Mouse (Mus musculus): Measurements from ENCODE around the gene Zswim8. TPM values are rescaled to one million over a fixed set of nuclear protein-coding genes. Genes with fewer than 3 reads are reported as not detected.
A peak's percentile ranks its signal among the peaks of the same experiment; 100 is the strongest.

Zswim8 gene
- total RNA-seq, 4 experiments from 2014 or later = 38.7 to 47.0 (median 43.1) TPM

DNA sequence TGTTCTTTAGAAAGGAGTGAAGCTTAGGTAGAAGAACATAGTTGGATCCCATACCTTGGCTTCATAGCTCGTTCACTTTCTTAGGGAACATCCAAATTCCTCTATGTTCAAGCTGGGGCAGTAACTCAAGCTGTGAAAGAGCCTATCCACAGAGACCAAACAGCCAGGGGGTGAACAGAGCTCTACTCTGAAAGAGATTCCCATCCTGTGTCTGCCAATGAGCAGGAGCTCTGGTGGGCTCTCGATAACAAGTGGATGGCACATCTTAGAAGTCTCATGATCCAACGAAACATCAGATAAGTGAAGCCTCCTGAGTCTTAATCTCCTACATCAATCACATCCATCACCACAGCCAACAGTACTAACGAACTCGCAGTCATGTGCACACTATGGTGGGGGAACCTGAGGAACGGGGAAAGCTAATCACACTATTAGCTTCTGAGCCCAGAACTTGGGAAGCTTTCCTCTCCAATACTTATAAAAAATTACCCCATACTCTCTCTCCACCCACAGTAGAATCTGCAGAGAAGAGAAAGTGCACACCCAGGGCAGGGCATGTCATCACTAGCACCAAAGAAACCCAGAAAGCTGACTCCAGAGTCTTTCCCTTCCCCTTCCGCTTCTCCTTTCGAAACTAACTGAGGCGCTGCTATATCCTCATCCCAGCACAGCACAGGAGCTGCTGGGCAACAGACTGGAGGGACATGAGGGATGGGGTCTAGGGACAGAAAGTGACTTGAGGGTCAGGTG, 23.7 kb downstream of the Zswim8 start:
- DNase-seq (ENCODE audit: low spot score) = no peak

DNA sequence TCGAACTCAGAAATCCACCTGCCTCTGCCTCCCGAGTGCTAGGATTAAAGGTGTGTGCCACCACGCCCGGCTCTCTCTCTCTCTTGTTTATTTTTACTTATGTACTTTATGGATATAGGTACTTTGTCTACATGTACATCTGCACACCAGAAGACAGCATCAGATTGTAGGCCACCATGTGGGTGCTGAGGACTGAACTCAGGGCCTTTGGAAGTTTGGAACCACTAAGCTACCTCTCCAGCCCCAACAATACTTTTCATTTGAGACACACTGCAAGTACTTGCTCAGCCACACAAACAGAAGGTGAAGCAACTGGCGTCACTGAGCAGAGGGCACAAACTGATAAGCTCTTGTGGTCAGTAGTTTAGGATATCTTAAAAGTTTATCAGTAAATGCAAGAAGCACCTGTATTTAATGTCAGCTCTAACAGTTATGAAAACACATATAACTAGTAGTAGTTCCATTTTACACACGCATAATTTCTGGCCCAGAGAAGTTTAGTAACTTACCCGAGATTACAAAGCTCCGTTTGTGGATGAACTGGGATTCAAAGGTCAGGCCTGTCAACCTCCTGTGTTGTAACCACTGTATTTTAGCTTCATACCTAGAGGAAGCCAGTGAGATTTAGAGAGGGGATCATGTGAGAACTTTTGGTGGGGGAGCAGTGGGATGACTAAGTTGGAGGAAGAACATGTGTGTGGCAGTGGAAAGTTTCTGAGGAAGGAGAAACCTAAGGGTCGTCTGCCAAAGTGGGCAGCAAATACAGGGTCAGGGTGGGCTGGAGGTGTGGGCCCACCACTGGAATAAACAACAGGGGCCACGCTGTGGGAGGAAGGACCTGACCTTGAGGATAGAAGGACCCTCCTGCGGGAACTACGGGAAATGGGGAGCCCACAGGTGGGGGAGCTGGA, 25.9 kb downstream of the Zswim8 start:
- peak; percentile 22 for DNase-seq (ENCODE audit: low spot score)

DNA sequence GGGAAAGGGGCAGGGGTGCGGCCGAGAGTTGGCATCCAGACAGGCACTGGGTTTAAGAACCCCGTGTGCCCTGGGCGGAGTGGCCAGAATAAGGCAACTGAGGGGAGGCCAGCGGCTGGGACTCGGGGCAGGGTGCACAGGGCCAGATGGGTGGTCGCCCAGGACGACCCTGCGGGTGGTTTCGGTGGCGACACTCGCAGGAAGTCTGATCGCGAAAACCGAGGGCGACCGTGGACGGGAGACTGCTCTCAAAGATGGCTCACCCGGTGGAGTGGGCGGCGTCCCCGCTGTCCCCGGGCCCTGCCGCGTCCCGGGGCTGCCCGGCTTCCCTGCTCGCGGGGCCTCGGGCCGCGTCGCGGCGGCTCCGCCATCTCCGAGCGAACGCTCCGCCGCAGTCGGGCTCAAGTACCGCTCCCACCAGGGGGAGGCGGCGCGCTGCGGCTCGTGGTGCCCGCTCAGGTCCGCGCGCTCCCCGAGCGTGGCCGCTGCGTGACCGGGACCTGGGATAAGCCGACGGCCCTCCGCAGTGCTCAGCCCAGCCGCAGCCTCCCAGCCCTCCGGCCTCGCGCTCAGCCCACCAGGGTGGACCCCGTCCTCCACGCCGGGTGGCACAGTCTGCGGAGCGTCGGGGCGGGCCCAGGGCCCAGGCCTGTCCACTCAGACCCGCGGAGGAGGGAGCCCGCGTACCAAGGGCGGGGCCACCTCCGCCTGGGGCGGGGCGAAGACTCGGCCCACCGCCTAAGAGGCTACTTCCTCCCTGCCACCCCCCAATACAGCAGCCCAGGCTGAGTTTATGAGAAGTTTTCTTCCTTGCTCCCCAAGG, 26.8 kb downstream of the Zswim8 start, which contains the start of gene Ndst2:
TSS of gene Ndst2 (minus strand) at position 611 of the 823 bp plus-strand sequence.
- DNase-seq (ENCODE audit: low spot score) = peak; percentile 84

DNA sequence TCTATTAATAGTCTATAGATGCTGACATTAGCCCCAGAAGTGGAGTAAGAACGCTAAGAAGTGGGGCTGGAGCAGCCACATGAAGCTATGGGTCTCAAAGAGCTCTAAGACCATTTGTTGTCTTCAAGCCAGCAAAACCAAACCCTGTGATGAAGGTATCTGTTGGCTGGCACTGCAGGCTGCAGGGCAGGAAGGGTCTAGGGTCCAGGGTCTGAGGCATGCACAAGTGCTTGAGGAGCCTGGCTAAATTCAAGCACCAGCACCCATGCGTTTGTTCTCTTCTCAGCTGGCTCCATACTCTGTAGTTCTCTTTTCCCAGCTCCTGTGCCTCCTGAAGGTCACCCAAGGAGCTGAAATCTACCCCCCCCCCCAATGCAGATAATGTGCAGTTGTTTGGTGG, 27.7 kb downstream of the Zswim8 start:
- DNase-seq (ENCODE audit: low spot score) = no peak

DNA sequence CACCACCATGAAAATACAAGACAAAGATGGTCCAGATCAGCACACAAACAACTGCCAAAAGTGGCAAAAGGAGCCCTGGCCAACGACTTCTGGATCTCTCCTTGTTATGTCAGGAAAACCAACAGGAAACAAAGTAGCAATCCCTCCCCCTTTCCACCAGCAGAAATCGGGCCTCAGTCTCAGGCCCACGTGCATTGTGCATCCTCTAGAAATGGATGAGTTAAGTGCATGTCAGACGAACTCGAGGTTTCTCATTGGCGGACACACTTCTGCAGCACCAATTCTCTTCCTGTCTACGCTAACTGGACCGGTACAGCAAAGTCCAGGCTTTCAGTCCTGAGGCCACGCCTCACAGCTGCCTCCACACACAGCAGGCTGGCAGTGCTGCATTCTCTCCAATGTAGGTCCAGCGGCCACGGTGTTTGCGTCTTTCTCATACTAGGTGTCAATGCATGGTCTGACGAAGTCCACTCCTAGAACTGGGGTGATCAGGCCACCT, 28.6 kb downstream of the Zswim8 start:
- no peak for DNase-seq (ENCODE audit: low spot score)

DNA sequence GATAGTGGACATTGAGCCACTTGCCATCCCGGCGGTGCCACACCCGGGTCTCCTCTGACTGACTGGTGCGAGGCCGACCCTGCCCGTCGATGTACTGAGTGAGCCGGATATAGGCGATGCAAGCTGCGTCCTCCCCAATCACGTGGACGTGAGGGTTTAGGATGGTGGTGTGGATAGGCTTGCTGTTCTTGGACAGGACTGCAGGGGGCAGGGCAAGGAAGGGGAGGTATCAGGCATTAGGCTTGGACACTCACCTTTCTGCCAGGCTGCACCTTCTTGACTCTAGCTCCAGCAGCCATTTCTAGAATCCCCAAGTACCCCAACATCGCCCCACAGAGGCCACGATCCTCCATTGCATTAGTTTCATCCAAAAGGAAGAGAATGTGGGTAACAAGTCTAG, 30.0 kb downstream of the Zswim8 start:
- DNase-seq (ENCODE audit: low spot score) = peak; percentile 47

DNA sequence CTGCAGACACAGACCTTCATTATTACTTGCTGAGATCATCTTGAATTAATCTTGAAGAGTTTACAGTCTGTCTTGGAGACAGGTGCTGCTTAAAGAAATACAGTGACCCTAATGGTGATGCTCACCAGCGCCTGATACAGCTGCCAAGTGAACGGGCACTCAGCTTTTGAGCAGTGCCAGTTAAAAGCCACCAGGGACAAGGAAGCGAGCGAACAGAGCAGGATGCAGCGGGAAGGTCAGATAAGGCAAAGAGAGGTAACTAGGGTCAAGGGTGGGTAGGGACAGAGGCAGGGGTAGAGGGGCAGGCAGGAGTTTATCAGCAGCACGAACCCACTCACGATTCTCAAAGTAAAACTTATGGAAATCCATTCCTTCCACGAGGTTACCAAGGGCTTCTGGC, 31.2 kb downstream of the Zswim8 start:
- DNase-seq (ENCODE audit: low spot score) = no peak

DNA sequence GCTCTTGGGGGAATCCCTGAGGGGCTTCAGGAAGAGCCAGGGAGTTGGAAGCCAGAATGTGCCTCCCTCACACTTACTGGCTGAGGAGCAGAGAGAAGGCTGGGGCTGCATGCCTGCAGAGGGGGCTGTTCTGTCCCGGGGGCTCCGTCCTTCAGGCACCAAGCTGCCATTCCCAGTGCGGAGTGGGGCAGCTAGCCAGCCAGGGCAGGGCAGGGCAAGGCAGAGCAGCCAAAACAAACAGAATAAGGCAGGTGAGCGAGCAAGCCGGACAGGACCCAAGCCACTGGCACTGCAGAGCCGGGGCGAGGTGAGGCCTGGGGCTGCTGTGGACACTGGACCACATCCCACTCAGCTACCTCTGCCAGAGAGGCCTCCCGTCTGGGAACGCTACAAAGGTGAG, 33.9 kb downstream of the Zswim8 start:
- no peak for DNase-seq (ENCODE audit: low spot score)

DNA sequence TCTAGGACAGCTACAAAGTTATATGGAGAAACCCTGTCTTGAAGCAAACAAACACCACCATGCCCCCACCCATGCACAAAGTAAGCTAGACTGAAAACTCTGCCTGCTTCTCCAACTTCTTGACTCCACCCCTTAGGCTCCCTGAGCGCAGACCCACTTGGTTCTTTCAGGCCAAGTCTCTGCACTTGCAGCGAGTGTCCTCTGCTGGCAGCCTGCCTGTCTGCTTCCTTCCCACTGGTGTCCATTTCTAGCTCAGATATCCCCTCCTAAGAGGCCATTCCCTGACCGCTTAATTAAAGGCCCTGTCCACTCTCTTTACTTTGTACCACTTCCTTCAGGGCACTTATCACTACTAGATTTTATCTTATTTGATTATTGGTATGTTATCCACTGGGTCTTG, 36.3 kb downstream of the Zswim8 start:
- no peak for DNase-seq (ENCODE audit: low spot score)

DNA sequence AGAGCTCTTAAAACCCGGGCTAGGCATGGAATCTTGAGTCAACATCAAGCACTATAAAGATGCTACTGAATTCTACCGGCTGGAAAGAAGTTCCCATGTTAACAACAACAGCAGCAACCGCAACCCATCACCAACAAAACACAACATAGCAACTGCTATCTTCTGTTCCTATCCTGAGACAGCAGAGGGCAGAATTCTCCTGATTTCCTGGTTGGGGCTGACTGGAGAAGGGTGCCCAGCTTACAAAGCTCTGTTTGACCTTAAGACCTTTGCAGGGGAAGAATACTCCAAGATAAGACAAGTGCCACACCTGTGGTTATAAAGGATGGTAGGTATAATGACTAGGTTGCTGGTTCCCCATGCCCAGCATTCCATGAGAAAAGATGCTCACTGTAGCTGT, 39.6 kb downstream of the Zswim8 start:
- DNase-seq (ENCODE audit: low spot score) = no peak

DNA sequence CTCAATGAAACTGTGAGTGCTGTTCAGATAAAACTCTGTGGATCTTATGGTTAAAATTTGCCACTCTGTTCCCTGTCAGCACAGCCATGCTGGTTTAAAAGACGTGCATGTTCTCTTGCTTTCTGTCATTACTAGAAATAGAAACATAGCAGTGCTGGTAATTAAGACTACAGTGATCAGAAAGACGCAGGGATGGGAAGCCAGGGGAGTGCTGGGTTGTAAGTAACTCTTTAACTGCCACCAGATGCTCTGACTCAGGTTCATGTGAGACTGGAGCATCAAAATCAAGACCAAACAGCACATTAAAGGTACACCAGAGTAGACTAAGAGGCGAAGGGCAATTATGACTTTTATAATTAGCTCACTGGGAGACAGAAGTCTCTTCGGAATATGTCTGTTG, 41.0 kb downstream of the Zswim8 start:
- no peak for DNase-seq (ENCODE audit: low spot score)

DNA sequence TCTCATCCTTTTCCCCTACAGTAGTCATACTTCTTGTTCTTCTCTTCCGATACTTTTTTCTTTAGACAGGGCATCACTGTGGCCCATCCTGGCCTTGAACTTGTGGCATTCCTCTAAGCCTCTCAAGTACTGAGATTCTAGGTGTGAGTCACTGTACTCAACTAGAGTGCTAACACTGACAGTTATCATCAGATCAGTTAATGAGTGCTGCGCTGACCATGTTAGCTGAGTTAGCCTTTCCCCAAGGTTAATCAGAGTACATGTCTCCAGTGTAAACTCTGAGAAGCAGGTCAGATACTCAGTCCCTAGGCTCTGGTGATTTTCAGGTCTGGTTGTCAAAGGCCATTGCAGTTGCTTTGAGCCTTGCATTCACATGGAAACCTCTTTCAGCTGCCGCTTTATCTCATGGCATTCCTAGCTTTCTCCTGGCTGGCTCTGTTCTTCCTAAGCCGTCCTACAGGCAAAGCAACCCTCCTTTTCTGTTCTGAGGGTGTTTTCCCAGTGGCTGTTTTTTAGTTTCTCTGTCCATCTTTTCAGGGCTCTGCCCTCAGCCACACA, 42.2 kb downstream of the Zswim8 start:
- no peak for DNase-seq (ENCODE audit: low spot score)

DNA sequence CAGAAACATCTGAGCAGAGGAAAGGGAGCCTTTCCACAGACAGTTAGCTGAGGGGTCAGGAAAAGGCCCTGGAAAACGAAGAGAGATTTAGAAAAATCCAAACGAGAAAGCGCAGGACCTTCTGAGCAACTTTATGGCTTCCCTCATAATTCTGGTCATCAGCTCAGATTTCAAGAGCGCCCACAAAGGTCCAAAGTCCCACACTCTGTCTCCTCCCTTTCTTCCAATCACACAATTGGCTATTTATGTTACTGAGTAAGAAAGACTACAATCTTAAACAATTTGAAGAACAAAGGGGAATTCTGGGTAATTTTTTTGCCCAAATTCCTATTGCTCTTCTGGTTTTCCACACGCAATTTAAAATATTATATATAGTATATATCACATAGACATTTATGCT, 43.2 kb downstream of the Zswim8 start:
- no peak for DNase-seq (ENCODE audit: low spot score)

DNA sequence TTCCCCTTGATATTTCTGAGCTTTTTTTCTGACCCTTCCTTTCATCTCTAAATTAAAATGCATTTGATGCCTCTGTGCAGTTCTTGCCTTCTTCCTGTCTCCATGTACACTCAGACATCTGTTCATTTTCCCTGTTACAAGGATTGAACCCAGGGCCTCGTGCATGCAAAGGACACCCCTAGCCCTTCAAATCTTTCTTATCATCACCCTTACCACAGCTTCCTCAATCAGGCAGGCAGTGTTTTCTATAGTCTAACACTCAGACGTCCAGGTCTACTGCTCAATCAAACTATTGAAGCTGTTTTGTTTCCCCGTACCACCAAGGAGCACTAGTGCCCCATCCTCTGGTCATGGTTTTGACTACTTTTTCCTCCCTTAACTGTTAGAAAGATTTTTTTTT, 46.4 kb downstream of the Zswim8 start:
- DNase-seq (ENCODE audit: low spot score) = no peak

DNA sequence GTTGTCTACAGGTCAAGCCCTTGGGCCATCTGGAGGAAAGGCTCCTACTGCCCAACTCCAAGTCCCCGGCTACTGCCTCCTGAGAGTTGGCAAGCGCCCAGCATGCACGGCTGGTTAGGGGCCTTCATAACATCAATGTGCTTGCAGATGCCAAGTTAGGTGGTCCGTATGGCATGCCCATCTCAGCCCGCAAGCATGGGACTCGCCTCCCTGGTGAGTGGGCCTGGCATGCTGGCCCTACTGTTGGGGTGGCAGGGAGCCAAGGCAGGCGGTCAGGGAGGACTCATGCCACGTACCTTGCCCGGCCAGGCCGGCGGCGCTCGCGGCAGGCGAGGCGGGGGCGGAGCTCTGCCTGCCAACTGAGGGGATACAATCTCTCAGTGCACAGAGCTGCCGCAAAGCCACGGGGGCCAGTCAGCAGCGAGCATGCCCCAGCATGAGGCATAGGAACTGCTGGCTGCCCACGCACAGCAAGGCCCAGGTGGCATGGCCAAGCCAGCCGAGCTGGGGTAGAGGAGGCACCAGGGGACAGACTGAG, 50.1 kb downstream of the Zswim8 start:
- DNase-seq (ENCODE audit: low spot score) = peak; percentile 27

DNA sequence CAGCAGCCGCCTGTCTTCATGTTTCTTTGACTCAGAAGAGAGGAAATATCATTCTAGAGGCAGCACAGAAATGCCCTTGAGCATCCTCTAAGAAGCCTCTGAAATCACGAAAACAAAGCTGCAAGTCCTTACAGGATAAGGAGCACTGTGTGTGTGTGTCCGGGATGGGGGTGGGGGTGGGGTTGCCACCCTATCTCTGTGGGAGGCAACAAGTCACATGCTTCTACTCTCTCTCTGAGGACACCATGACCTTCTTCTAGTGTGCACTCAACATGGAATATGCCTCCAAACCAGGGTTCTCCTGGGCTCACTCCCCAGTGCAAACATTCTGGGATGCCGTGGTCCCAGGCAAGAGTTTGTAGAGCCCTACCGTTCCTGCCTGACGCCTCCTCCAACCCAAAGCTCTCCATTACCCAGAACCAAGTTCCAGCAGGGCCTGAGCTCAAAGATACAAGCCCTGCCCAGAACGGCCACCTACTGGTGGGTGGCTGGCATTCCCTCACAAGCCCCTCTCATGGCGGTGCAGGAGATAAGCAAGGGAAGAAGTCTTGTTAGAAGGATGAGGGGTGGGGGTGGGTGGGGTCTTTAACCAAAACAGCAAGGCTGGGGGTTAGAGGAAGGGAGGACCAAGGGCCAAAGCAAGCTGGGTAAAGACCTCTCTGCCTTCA, 51.5 kb downstream of the Zswim8 start:
- no peak for DNase-seq (ENCODE audit: low spot score)

DNA sequence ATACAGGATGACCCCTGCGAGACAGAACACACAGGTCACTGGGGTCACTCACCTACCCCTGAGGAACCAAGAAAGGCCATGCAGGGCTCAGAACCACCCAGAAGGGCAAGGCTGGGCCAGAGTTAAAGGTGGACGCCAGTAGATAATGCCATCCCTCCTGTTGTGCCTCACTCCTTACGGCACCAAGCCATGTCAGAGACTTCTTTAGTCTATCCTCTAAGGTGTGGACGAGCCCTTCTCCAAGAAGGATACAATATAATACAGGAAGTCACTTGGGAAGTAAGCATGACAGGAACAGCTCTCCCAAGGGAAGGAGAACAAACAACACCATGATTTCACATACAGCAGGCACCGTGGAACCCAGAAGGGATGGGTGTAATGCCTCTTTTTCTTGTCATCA, 57.6 kb downstream of the Zswim8 start:
- peak; percentile 24 for DNase-seq (ENCODE audit: low spot score)

DNA sequence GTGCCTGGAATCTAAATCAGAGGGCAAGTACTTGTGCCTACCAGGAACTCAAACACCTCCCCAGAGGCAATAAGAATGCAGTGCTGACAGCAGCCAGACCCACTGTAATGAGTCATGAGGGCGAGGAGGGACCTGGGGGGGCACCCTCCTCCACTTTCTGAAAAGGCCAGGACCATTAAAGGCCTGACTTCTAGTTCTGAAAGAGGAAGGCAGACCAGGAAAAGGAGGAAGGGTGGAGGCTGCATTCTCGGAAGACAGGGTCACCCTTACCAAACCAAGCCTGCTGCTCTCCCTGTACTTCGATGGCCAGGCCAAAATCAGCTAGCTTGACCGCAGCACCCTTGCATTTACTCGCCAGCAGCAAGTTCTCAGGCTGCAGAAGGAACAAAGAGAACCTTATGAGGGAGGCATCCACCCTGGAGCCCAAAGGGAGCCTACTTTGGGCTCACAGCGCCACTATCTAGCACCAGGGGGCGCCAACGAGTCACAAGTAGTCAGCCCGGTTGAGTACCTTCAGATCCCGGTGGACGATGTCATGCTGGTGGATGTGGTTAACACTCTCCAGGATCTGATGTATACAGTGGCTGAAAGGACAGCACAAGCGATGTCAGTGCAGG, 58.4 kb downstream of the Zswim8 start:
- peak; percentile 93 for DNase-seq (ENCODE audit: low spot score)

DNA sequence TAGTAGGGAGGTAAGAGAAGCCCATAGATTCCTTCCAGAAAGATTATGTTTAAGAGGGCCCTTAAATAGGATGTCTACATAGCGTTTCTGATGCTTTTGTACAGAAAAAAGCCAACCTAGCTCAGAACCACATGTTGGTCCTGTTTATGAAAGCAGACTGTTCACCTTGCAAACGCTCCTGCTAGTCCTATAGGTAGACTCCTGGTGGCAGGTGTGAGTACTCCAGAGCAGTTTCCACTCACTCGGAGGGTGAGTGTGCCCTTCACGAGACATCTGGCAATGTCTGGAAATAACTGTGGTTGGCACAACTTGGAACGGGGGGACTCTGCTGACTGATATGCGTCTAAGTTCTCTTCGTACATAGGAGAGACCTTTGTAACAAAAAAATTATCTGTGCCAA, 60.6 kb downstream of the Zswim8 start:
- DNase-seq (ENCODE audit: low spot score) = no peak

DNA sequence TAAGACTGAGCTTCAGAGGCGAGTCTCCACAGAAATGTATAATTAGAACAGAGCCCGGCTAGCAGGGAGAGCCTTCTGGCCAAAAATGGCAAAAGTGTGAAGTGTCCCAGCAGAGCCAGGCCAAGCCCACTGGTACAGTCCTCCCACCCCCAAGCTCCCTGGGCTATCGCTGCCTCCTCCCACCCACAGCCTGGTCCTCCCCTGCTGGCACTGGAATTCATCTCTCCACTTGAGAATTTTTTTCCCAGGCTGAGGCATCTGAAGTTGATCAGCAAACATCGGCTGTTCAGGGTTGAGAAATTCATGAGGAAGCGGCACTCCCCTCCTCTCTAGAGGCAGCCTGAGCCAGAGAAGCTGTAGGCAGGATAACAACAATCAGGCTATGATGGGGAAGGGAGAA, 61.2 kb downstream of the Zswim8 start:
- DNase-seq (ENCODE audit: low spot score) = peak; percentile 35
